In genomic region chr9:88380076-88380475, GRCm38 (mm10) we compare ENCODE assay signal across 11 mouse cellular contexts. TPM values are rescaled to one million over a fixed set of nuclear protein-coding genes. Genes with fewer than 3 reads are reported as not detected.
DNase-seq lines count a peak whose midpoint lies in the region; ATAC-seq and TF ChIP-seq lines count a peak whose summit lies in the region.
"Had no signal": no experiment of that assay in that cellular context is flagged by ENCODE, and none has a peak within 500 bp of the region (broad histone marks: within the 10 kb centered on the region; RNA-seq: fewer than 3 reads in every experiment).

No protein-coding gene starts in this region.

- ATAC-seq in G1E (ENCODE audit: extremely low read depth, insufficient number of reproducible peaks, low FRiP score, poor library complexity, severe bottlenecking) = peak; percentile 91
- ATAC-seq: intestine, postnatal 0 days had no signal

- peak; percentile 99 for DNase-seq in 416B (ENCODE audit: low read depth)
- DNase-seq in G1E (ENCODE audit: low spot score) = peak; percentile 17
- peak; percentile 86 for DNase-seq in induced T-regulatory cell, adult 2 months (ENCODE audit: low read depth)
- DNase-seq in natural killer cell, adult 2 months (ENCODE audit: low spot score in 2 of 2) = peak; percentile 58 to 67
- DNase-seq in MN1 (ENCODE audit: low spot score) = no peak
- no peak for DNase-seq in spleen, postnatal 10 days (ENCODE audit: low spot score in 2 of 2)
- no peak for DNase-seq in adrenal gland, postnatal 10 days
- DNase-seq in hindbrain, embryonic 10.5 days (ENCODE audit: low spot score) = no peak
- DNase-seq: gastrocnemius, postnatal 10 days had no signal

- no peak overlapping the region for H3K4me3 ChIP-seq in G1E (ENCODE audit: low read depth, low read length)
- H3K4me3 ChIP-seq in hindbrain, embryonic 10.5 days = no peak overlapping the region
- H3K4me3 ChIP-seq: layer of hippocampus, adult 2 months had no signal

- peaks cover 17% of the 10 kb centered on the region for H3K4me1 ChIP-seq in G1E (ENCODE audit: insufficient read depth, low read depth, low read length)
- no peaks in the 10 kb centered on the region for H3K4me1 ChIP-seq in hindbrain, embryonic 10.5 days (replicated peaks)

- 80% methylated on average over 7 of the region's 7 CpGs for WGBS in hindbrain, embryonic 10.5 days

- no peaks in the 10 kb centered on the region for H3K27me3 ChIP-seq in G1E (ENCODE audit: insufficient read depth, low read length)
- no peaks in the 10 kb centered on the region for H3K27me3 ChIP-seq in hindbrain, embryonic 10.5 days (ENCODE audit: insufficient read depth, poor library complexity, severe bottlenecking)

- no peak overlapping the region for H3K27ac ChIP-seq in hindbrain, embryonic 10.5 days
- H3K27ac ChIP-seq: layer of hippocampus, adult 2 months had no signal

- peaks cover 56% of the 10 kb centered on the region for H3K36me3 ChIP-seq in G1E (replicated peaks)
- peaks cover 37% of the 10 kb centered on the region for H3K36me3 ChIP-seq in hindbrain, embryonic 10.5 days

- no peaks in the 10 kb centered on the region for H3K9me3 ChIP-seq in G1E (replicated peaks)
- no peaks in the 10 kb centered on the region for H3K9me3 ChIP-seq in hindbrain, embryonic 10.5 days

- no peak for TF ChIP-seq CTCF in G1E (IDR thresholded peaks at IDR 0.05; ENCODE audit: low read depth, low read length)

RNA-seq across cellular contexts. Expression of gene Nt5e, which starts 53.1 kb away (rescaled TPM):
- total RNA-seq in G1E (2014; fragmentation: Nextera tagmentation) (not detected in 2 replicates), G1E (2017) (0.06 and 0.22 TPM in 2 replicates)
- polyA plus RNA-seq in G1E (2012) = not detected in 2 replicates
- total RNA-seq in adrenal gland, postnatal 10 days (2021) = 10 to 100 TPM; 15.0 to 21.8 TPM
- polyA plus RNA-seq in hindbrain, embryonic 10.5 days (2016; fragmentation: Nextera tagmentation; extraction: Ambion mirVana) = 0.95 and 1.3 TPM in 2 replicates

RNA-seq across cellular contexts. Expression of gene Snx14, which starts 58.7 kb away (rescaled TPM):
- total RNA-seq in G1E (2014; fragmentation: Nextera tagmentation) (47.4 and 57.4 TPM in 2 replicates), G1E (2017) (37.8 and 51.0 TPM in 2 replicates)
- 8.3 and 8.5 TPM in 2 replicates for polyA plus RNA-seq in G1E (2012)
- 10 to 100 TPM; 41.8 to 54.5 TPM for total RNA-seq in adrenal gland, postnatal 10 days (2021)
- polyA plus RNA-seq in hindbrain, embryonic 10.5 days (2016; fragmentation: Nextera tagmentation; extraction: Ambion mirVana) = 17.4 and 19.9 TPM in 2 replicates

Comparison
In these comparisons a context has a peak if more than half of its experiments do, and no peak if none do; other contexts are left out.
1. DNase-seq: peak in 416B (single experiment), G1E (single experiment), induced T-regulatory cell, adult 2 months (single experiment) and natural killer cell, adult 2 months (2 of 2); none in MN1 (single experiment), spleen, postnatal 10 days (0 of 2), adrenal gland, postnatal 10 days (single experiment) and hindbrain, embryonic 10.5 days (single experiment).
2. RNA of gene Nt5e, which starts 53.1 kb away (total RNA-seq): 15.0 to 21.8 TPM in adrenal gland, postnatal 10 days; 0.06 to 0.22 TPM in G1E; every median in the first group is over 10 times any median in the second.